Mouse (Mus musculus) limb, embryonic 15.5 days (tissue): ENCODE results near the gene Pak3. TPM values are rescaled to one million over a fixed set of nuclear protein-coding genes. Genes with fewer than 3 reads are reported as not detected.

Experiments used
- ATAC-seq: fragments of 200-750 bp; cut with Nextera tagmentation; 2 replicates; pipeline ENCODE4 v1.8.0; 2017; ENCODE audit warnings: low read depth, moderate TSS enrichment; ENCODE audit not compliant: insufficient number of reproducible peaks, low FRiP score, low TSS enrichment
- H3K27ac ChIP-seq: fragments of 300-500 bp; sonication (generic); 2 replicates; pipeline ENCODE4 v1.5.1; 2015; ENCODE audit warnings: moderate library complexity, mild to moderate bottlenecking, inconsistent platforms
- H3K27me3 ChIP-seq: fragments of 300-500 bp; sonication (generic); 2 replicates; pipeline ENCODE4 v1.6.1; 2015; ENCODE audit warnings: inconsistent platforms
- H3K36me3 ChIP-seq: fragments of 300-500 bp; sonication (generic); 2 replicates; pipeline ENCODE4 v1.6.1; 2015; ENCODE audit warnings: inconsistent platforms
- H3K4me1 ChIP-seq: fragments of 300-500 bp; sonication (generic); 2 replicates; pipeline ENCODE4 v1.6.1; 2015; ENCODE audit warnings: inconsistent platforms
- H3K4me2 ChIP-seq: fragments of 300-500 bp; sonication (generic); 2 replicates; pipeline ENCODE4 v1.6.1; 2015; ENCODE audit warnings: mild to moderate bottlenecking, inconsistent platforms
- H3K4me3 ChIP-seq: fragments of 300-500 bp; sonication (generic); 2 replicates; pipeline ENCODE4 v1.5.1; 2015; ENCODE audit warnings: mild to moderate bottlenecking, inconsistent platforms
- H3K9ac ChIP-seq: fragments of 300-500 bp; sonication (generic); 2 replicates; pipeline ENCODE4 v1.6.1; 2015; ENCODE audit warnings: inconsistent platforms
- H3K9me3 ChIP-seq: fragments of 300-500 bp; sonication (generic); 2 replicates; pipeline ENCODE4 v1.6.1; 2016; ENCODE audit warnings: inconsistent platforms
- WGBS: fragments of 180-500 bp; shearing (Covaris S2); methylation state at CpG from one replicate; pipeline ENCODE4 v1.1.7; 2015; 5-methylcytosine and 5-hydroxymethylcytosine counted together
- polyA plus RNA-seq: library from polyadenylated mRNA; unstranded; fragments of >200 nt; fragmentation: Nextera tagmentation; extraction: Ambion mirVana; gene quantifications from 2 replicates; pipeline ENCODE4 v1.2.1, GENCODE M21; 2015

Pak3 gene
- polyA plus RNA-seq, 1 experiment from 2014 or later = 17.5 TPM

DNA sequence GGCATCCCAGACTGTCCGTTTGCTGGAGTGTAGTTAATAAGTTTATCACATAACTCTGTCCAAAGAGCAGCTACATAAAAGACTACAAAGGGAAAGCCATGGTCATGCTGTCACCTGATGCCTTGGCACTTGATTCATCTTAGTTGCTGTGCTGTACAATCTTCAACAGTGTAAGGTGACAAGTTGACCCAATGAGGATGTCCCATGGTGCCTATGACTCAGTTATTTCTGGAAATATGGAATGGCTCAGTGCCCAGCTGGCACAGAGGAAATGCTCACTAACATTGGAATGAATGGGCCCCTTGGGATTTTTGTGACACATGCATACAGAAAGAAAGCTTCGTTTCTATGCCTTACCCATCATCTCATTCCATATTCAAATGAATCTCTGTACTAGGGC lies 55.3 kb downstream of the Pak3 start:
- no peak overlapping the region for H3K27ac ChIP-seq
- ATAC-seq = no peak
- no peak overlapping the region for H3K4me3 ChIP-seq
- no peak overlapping the region for H3K9ac ChIP-seq
- 60% methylated on average over 2 of the region's 2 CpGs for WGBS
- H3K4me1 ChIP-seq = no peaks in the 10 kb centered on the region
- H3K27me3 ChIP-seq = no peaks in the 10 kb centered on the region
- H3K9me3 ChIP-seq = no peaks in the 10 kb centered on the region
- H3K36me3 ChIP-seq = no peaks in the 10 kb centered on the region
- no peak overlapping the region for H3K4me2 ChIP-seq

DNA sequence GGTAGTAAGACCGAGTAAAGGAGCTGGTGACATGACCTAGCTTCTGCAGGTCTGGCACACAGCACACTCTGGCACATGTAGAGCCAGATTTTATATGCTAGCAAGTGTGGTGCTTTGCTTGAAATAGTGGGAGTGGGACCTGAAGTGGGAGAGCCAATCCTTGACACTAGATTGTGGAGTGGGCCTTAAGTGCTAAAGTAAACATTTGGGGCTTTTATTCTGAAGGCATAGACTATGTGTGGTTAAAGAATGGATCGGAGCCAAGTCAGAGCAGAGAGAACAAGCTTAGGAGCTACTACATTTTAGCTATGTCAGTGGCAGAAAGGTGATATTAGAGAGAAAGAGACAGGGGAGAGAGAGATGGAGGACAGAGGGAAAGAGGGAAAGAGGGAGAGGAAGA lies 61.5 kb downstream of the Pak3 start:
- Histone ChIP-seq H3K4me1 (no peaks in the 10 kb centered on the region), H3K27me3 (peaks cover 11% of the 10 kb centered on the region)
- WGBS = 65% methylated on average over 2 of the region's 2 CpGs

DNA sequence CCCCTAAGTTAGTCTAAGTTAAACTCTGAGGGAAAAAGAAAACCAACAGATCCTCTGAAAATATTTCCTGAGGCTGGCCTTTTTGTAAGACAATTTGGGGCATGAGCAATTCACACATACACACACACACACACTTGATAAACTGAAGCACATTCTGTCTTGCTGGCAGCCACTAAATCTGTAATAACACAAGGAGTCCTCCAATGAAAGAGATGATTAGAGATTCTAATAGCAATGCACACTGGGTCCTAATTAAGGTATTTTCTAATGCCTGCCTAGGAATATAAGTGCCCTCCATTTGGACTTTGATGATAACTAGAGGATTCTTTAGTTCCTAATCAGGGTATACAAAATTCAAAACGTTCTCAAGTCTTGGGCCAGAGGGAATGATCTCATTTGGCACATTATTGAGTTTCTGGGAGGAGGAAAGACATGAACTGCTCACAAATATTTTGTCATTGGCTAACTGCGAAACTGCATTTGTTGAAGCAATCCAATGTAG lies 62.1 kb downstream of the Pak3 start:
- Histone ChIP-seq H3K9me3 (no peaks in the 10 kb centered on the region), H3K27ac (no peak overlapping the region), H3K4me3 (no peak overlapping the region), H3K4me1 (no peaks in the 10 kb centered on the region), H3K9ac (no peak overlapping the region), H3K27me3 (peaks cover 11% of the 10 kb centered on the region), H3K36me3 (no peaks in the 10 kb centered on the region), H3K4me2 (no peak overlapping the region)
- WGBS = 57% methylated on average over 2 of the region's 2 CpGs
- no peak for ATAC-seq

More for the DNA sequence above, 61.5 kb downstream of the Pak3 start:
- Histone ChIP-seq H3K9ac (no peak overlapping the region), H3K4me3 (no peak overlapping the region), H3K9me3 (no peaks in the 10 kb centered on the region), H3K36me3 (no peaks in the 10 kb centered on the region), H3K27ac (no peak overlapping the region), H3K4me2 (no peak overlapping the region)
- no peak for ATAC-seq

DNA sequence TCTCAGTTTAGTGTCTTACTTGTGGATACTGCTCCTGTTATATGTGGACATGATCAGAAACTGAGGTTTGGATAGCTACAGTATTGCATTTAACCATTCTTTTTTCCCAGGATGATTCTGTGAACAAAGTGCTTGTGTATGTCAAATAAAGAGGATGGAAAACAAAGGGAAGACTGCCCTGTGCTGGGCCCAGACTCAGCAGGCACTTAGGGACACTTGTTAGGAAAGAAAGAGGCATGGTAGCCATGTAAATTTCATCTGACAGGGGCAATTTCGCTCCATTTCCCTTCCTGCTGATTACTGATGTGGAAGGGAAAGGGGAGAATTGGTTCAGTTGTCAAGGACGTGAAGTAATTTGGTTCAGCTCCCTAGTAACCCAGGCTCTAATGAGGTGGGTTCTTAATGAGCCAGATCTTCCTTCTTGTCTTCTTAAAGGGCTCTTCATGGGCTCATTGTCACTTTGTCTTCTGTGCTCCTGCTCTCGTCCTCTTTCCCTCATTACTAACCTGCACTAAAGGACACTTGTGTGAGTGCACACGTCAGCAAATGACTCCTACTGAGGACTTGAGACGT lies 88.6 kb downstream of the Pak3 start:
- Histone ChIP-seq H3K36me3 (no peaks in the 10 kb centered on the region), H3K27ac (no peak overlapping the region), H3K4me2 (no peak overlapping the region), H3K9me3 (no peaks in the 10 kb centered on the region), H3K4me3 (no peak overlapping the region), H3K9ac (no peak overlapping the region), H3K4me1 (no peaks in the 10 kb centered on the region), H3K27me3 (no peaks in the 10 kb centered on the region)
- WGBS = 65% methylated on average over 5 of the region's 5 CpGs
- ATAC-seq = no peak

DNA sequence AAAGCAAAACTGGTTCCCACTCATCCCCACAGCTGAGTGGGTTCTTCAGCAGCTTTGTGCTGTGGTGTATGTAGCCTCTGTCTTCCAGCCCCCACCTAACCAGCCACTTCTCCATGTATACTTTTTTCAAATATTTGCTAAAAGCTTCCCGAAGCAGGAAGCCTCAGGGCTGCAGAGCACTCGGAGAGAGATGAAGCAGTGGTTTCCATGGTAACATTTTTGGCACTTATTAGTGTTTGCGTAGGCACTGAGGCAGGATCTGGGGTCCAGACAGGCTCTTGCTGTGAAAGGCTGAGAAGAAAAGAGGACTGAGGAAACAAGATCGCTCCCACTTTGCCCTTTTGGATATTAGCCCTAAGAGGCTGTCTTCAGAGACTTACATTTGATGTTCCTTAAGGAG lies 100.3 kb downstream of the Pak3 start:
- 55% methylated on average over 4 of the region's 4 CpGs for WGBS
- peaks cover 5% of the 10 kb centered on the region; the same call in 1 of the 2 replicates for H3K27me3 ChIP-seq
- no peak for ATAC-seq

DNA sequence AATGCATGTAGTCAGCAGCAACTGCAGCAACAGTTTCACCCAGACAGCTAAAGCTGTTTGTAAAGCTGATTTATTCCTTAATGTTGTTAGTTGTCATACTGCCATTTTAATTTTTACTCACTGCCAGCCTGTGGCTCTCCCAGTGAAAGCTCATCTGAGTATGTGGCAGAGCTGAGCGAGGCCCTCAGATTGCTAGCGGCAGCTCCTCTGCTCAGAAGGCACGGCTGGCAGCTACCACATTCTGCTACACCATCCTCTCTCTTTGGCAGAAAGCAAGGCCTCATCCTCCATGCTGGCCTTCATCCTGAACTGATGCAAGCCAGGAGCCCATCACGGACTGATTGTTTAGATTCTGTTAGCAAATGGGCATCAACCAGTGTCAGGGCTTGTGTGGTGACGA lies 109.4 kb downstream of the Pak3 start:
- no peak for ATAC-seq
- WGBS = 76% methylated on average over 5 of the region's 5 CpGs

More for the DNA sequence above, 100.3 kb downstream of the Pak3 start:
- Histone ChIP-seq H3K9ac (no peak overlapping the region), H3K36me3 (no peaks in the 10 kb centered on the region), H3K4me1 (no peaks in the 10 kb centered on the region), H3K9me3 (no peaks in the 10 kb centered on the region), H3K27ac (no peak overlapping the region), H3K4me3 (no peak overlapping the region), H3K4me2 (no peak overlapping the region)

DNA sequence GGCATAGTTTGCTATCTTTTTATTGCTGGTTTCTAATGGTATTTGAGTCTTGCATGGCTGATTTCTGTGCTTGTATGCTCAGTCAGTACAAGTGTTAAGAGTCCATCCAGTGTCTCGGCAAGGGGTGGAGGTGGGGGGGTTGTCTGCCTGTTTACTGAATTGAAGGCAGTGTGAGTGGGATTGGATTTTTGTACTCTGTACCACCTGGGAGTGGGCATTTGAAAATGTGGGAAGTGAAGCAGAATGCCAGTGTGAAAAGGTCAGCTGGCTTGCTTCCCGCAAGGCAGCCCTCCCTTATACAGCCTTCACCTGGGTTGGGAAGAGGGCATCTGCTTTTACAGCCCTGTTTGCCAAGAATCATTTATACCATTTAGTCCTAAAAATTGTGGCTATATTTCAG lies 125.5 kb downstream of the Pak3 start:
- no peaks in the 10 kb centered on the region; the same call in 1 of the 2 replicates for H3K27me3 ChIP-seq
- no peaks in the 10 kb centered on the region for H3K36me3 ChIP-seq
- H3K9me3 ChIP-seq = no peaks in the 10 kb centered on the region
- ATAC-seq = no peak
- 70% methylated on average over 2 of the region's 2 CpGs for WGBS
- no peak overlapping the region for H3K27ac ChIP-seq
- H3K4me3 ChIP-seq = no peak overlapping the region
- no peaks in the 10 kb centered on the region for H3K4me1 ChIP-seq
- no peak overlapping the region for H3K9ac ChIP-seq
- no peak overlapping the region for H3K4me2 ChIP-seq

More for the DNA sequence above, 109.4 kb downstream of the Pak3 start:
- Histone ChIP-seq H3K9me3 (no peaks in the 10 kb centered on the region), H3K27ac (no peak overlapping the region), H3K36me3 (no peaks in the 10 kb centered on the region), H3K4me2 (no peak overlapping the region), H3K27me3 (peaks cover 6% of the 10 kb centered on the region; the same call in 1 of the 2 replicates), H3K4me1 (no peaks in the 10 kb centered on the region), H3K9ac (no peak overlapping the region), H3K4me3 (no peak overlapping the region)

GRCm38 (mm10) chrX:143644807-143645206 lies 126.4 kb downstream of the Pak3 start:
- WGBS = 54% methylated on average over 1 of the region's 1 CpGs
- H3K36me3 ChIP-seq = no peaks in the 10 kb centered on the region
- H3K9me3 ChIP-seq = no peaks in the 10 kb centered on the region
- no peaks in the 10 kb centered on the region; the same call in 1 of the 2 replicates for H3K27me3 ChIP-seq
- H3K27ac ChIP-seq = no peak overlapping the region
- H3K4me3 ChIP-seq = no peak overlapping the region
- no peak for ATAC-seq
- H3K4me2 ChIP-seq = no peak overlapping the region
- H3K4me1 ChIP-seq = no peaks in the 10 kb centered on the region
- no peak overlapping the region for H3K9ac ChIP-seq

- Histone ChIP-seq H3K9me3 (no peaks in the 10 kb centered on the region), H3K27me3 (peaks cover 19% of the 10 kb centered on the region), H3K4me1 (no peaks in the 10 kb centered on the region), H3K36me3 (no peaks in the 10 kb centered on the region), H3K9ac (no peak overlapping the region), H3K4me2 (no peak overlapping the region), H3K27ac (no peak overlapping the region), H3K4me3 (no peak overlapping the region)
- ATAC-seq = no peak
- WGBS = 49% methylated on average over 9 of the region's 9 CpGs
These were observed 136.2 kb downstream of the Pak3 start for GRCm38 (mm10) chrX:143654308-143655176.

- no peak overlapping the region for H3K4me3 ChIP-seq
- H3K27ac ChIP-seq = no peak overlapping the region
- H3K27me3 ChIP-seq = peaks cover 19% of the 10 kb centered on the region
- H3K9me3 ChIP-seq = no peaks in the 10 kb centered on the region
- ATAC-seq = no peak
- H3K4me2 ChIP-seq = no peak overlapping the region
- no peaks in the 10 kb centered on the region for H3K36me3 ChIP-seq
- H3K9ac ChIP-seq = no peak overlapping the region
- no peaks in the 10 kb centered on the region for H3K4me1 ChIP-seq
- 27% methylated on average over 3 of the region's 3 CpGs for WGBS
These were observed 136.7 kb downstream of the Pak3 start for GRCm38 (mm10) chrX:143655177-143655492.

DNA sequence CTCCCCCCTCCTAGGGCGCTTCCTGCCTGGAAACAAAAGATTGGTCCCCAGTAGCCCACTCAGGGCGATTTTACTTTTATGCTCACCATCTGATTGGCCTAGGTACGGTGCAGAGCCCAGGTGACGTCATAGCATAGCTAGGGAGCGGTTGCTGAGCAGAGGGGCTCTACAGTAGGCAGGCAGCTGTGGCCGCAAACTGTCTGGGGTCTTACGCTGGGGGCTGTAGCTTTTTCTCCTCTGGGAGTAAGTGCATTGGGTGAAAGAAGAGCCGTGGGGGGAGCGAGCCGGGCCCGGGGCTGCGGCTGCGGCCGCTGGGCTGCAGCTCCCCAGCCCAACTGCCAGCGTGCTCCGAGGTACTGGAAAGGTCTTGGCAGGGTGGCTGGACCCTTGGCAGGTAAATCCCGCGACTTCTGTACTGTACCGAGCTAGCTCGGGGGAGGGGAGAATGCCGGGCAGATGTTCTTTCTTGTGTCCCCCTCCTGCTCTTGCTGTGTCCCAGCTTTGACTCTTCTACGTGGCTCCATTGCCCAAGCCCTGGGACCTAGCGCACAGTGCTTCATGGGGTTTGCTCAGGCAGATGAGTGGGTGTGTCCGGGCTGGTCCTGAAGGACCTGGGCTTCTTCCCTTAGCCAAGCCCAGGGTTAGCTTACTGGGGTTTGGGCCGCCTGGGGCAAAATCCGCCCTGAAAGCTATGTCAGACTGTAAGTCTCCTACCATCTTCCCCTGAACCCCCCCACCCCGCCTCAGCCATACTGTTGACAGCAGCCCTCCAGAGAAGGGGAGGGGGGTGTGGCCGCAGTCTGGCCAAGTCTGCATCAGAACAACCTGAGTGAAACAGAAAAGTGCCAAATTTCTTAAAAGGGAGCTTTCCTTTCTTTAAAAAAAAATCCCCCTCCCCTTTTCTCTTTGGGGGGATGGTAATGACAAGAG lies 146.1 kb downstream of the Pak3 start:
- Histone ChIP-seq H3K4me1 (no peaks in the 10 kb centered on the region), H3K27me3 (peaks cover 11% of the 10 kb centered on the region; the same call in 1 of the 2 replicates), H3K36me3 (no peaks in the 10 kb centered on the region), H3K9me3 (no peaks in the 10 kb centered on the region), H3K4me2 (peak overlapping the region; percentile 59), H3K27ac (no peak overlapping the region), H3K4me3 (peak overlapping the region; percentile 50), H3K9ac (peak overlapping the region; percentile 35; the same call in 1 of the 2 replicates)
- 26% methylated on average over 23 of the region's 28 CpGs for WGBS
- ATAC-seq = peak; percentile 84
